31 mouse cellular contexts compared by ENCODE assay signal in genomic region chr4:117421077-117421476, GRCm38 (mm10).
DNase-seq lines count a peak whose midpoint lies in the region; ATAC-seq and TF ChIP-seq lines count a peak whose summit lies in the region.
"Had no signal": no experiment of that assay in that cellular context is flagged by ENCODE, and none has a peak within 500 bp of the region (broad histone marks: within the 10 kb centered on the region; RNA-seq: fewer than 3 reads in every experiment).

No protein-coding gene starts in this region.

- no peak overlapping the region for H3K4me3 ChIP-seq in forebrain, embryonic 14.5 days (ENCODE audit: low read depth, low read length)
- H3K4me3 ChIP-seq in forebrain, embryonic 11.5 days (ENCODE audit: low read depth, low read length): no peak overlapping the region
- no peak overlapping the region for H3K4me3 ChIP-seq in liver, embryonic 14.5 days (ENCODE audit: insufficient read depth in 1 of 2, low read depth in 2 of 2, low read length in 2 of 2)
- no peak overlapping the region for H3K4me3 ChIP-seq in liver, embryonic 12.5 days
- no peak overlapping the region for H3K4me3 ChIP-seq in MEL (ENCODE audit: control insufficient read depth in 1 of 2, insufficient read depth in 1 of 2, low read depth in 2 of 2, low read length in 2 of 2)
- H3K4me3 ChIP-seq: embryonic facial prominence, embryonic 12.5 days; embryonic facial prominence, embryonic 15.5 days; erythroblast, embryonic 14.5 days; forebrain, embryonic 13.5 days; gastrocnemius, adult 2 months; heart, adult 2 months; heart, embryonic 10.5 days; heart, embryonic 13.5 days had no signal

- H3K4me1 ChIP-seq in forebrain, embryonic 14.5 days (ENCODE audit: control insufficient read depth, insufficient read depth, low read length): no peaks in the 10 kb centered on the region
- H3K4me1 ChIP-seq in forebrain, embryonic 11.5 days (replicated peaks; ENCODE audit: control insufficient read depth, insufficient read depth, low read length): no peaks in the 10 kb centered on the region
- H3K4me1 ChIP-seq in liver, embryonic 14.5 days (replicated peaks; ENCODE audit: control insufficient read depth in 2 of 2, insufficient read depth in 2 of 2, low read length in 1 of 2): no peaks in the 10 kb centered on the region
- H3K4me1 ChIP-seq in liver, embryonic 12.5 days: no peaks in the 10 kb centered on the region
- H3K4me1 ChIP-seq in MEL (ENCODE audit: control insufficient read depth in 1 of 2, insufficient read depth in 2 of 2, low read length in 2 of 2): no peaks in the 10 kb centered on the region
- H3K4me1 ChIP-seq: embryonic facial prominence, embryonic 12.5 days; embryonic facial prominence, embryonic 15.5 days; forebrain, embryonic 13.5 days; heart, embryonic 10.5 days; heart, embryonic 13.5 days had no signal

- intact Hi-C loops in gastrocnemius, postnatal 14 days (cut with DNase I; ENCODE audit: low total_unique reads): no loop called here

- no peak overlapping the region for H3K9ac ChIP-seq in forebrain, embryonic 14.5 days (ENCODE audit: low read length)
- H3K9ac ChIP-seq in forebrain, embryonic 11.5 days (ENCODE audit: low read length): no peak overlapping the region
- no peak overlapping the region for H3K9ac ChIP-seq in liver, embryonic 14.5 days (replicated peaks)
- H3K9ac ChIP-seq in liver, embryonic 12.5 days: no peak overlapping the region
- H3K9ac ChIP-seq in MEL (ENCODE audit: control insufficient read depth, low read depth, low read length, poor library complexity, severe bottlenecking): no peak overlapping the region
- H3K9ac ChIP-seq: embryonic facial prominence, embryonic 12.5 days; embryonic facial prominence, embryonic 15.5 days; forebrain, embryonic 13.5 days; forebrain, postnatal 0 days; heart, embryonic 13.5 days; hindbrain, embryonic 14.5 days had no signal

- H3K4me2 ChIP-seq in forebrain, embryonic 14.5 days (ENCODE audit: low read length): no peak overlapping the region
- no peak overlapping the region for H3K4me2 ChIP-seq in forebrain, embryonic 11.5 days (ENCODE audit: low read depth, low read length, severe bottlenecking)
- H3K4me2 ChIP-seq in liver, embryonic 14.5 days (ENCODE audit: low read depth): no peak overlapping the region
- no peak overlapping the region for H3K4me2 ChIP-seq in liver, embryonic 12.5 days
- H3K4me2 ChIP-seq: embryonic facial prominence, embryonic 12.5 days; embryonic facial prominence, embryonic 15.5 days; forebrain, embryonic 13.5 days; heart, embryonic 13.5 days; hindbrain, embryonic 14.5 days had no signal

- TF ChIP-seq RAD21 in MEL (IDR thresholded peaks at IDR 0.05; ENCODE audit: low read depth, low read length): peak; percentile 10

- no peak for TF ChIP-seq EP300 in liver, embryonic 14.5 days (IDR thresholded peaks at IDR 0.05; ENCODE audit: low read depth)
- TF ChIP-seq EP300 in MEL (IDR thresholded peaks at IDR 0.05; ENCODE audit: low read depth in 1 of 2, low read length in 2 of 2): no peak

- ATAC-seq in forebrain, embryonic 14.5 days: no peak
- ATAC-seq in forebrain, embryonic 11.5 days (replicated peaks; ENCODE audit: low FRiP score): no peak
- ATAC-seq in liver, embryonic 14.5 days (ENCODE audit: insufficient read depth): no peak
- no peak for ATAC-seq in liver, embryonic 12.5 days
- no peak for ATAC-seq in erythroblast, adult 5-6 weeks (replicated peaks; ENCODE audit: low FRiP score, poor library complexity, severe bottlenecking)
- ATAC-seq: forebrain, embryonic 13.5 days; forebrain, postnatal 0 days; hindbrain, postnatal 0 days; inflammation-experienced regulatory T-cells, adult 6 months; intestine, embryonic 16.5 days had no signal

- peak; percentile 61 for DNase-seq in forebrain, embryonic 14.5 days (ENCODE audit: low spot score)
- no peak for DNase-seq in forebrain, embryonic 11.5 days (ENCODE audit: low spot score)
- DNase-seq in liver, embryonic 14.5 days (ENCODE audit: low read depth in 3 of 3, low spot score in 3 of 3): no peak
- no peak for DNase-seq in MEL (ENCODE audit: low read depth, low spot score)
- no peak for DNase-seq in gastrocnemius, postnatal 14 days
- DNase-seq: adrenal gland, adult 2 months; adrenal gland, postnatal 14 days; B cell, adult 2 months; cerebellum, adult 18-20 months; cerebellum, adult 9-10 months; cerebellum, postnatal 25 days; forebrain, postnatal 0 days; gastrocnemius, adult 2 months; gastrocnemius, postnatal 25 days; heart, adult 2 months; heart, postnatal 14 days; heart, postnatal 4 days had no signal

- TF ChIP-seq POLR2A in MEL (IDR thresholded peaks at IDR 0.05; ENCODE audit: control insufficient read depth in 1 of 2, insufficient read depth in 1 of 2, low read depth in 1 of 2, low read length in 2 of 2, poor library complexity in 1 of 2): no peak

- no peak overlapping the region for H3K27ac ChIP-seq in forebrain, embryonic 14.5 days (ENCODE audit: low read depth, low read length)
- no peak overlapping the region for H3K27ac ChIP-seq in forebrain, embryonic 11.5 days (ENCODE audit: low read depth, low read length)
- no peak overlapping the region for H3K27ac ChIP-seq in liver, embryonic 14.5 days
- no peak overlapping the region for H3K27ac ChIP-seq in liver, embryonic 12.5 days
- no peak overlapping the region for H3K27ac ChIP-seq in MEL (ENCODE audit: control insufficient read depth, low read depth, low read length)
- H3K27ac ChIP-seq: embryonic facial prominence, embryonic 12.5 days; embryonic facial prominence, embryonic 15.5 days; forebrain, embryonic 13.5 days; gastrocnemius, adult 2 months; heart, adult 2 months; heart, embryonic 10.5 days; heart, embryonic 13.5 days; hindbrain, embryonic 14.5 days; hindbrain, postnatal 0 days had no signal

- H3K27me3 ChIP-seq in forebrain, embryonic 14.5 days (replicated peaks; ENCODE audit: control insufficient read depth, insufficient read depth, low read length): no peaks in the 10 kb centered on the region
- no peaks in the 10 kb centered on the region for H3K27me3 ChIP-seq in forebrain, embryonic 11.5 days (ENCODE audit: control insufficient read depth, insufficient read depth, low read length)
- no peaks in the 10 kb centered on the region for H3K27me3 ChIP-seq in liver, embryonic 14.5 days (ENCODE audit: control insufficient read depth, insufficient read depth, low read length)
- no peaks in the 10 kb centered on the region; the same call in 1 of the 2 replicates for H3K27me3 ChIP-seq in liver, embryonic 12.5 days (replicated peaks)
- H3K27me3 ChIP-seq in MEL (ENCODE audit: control insufficient read depth in 1 of 2, insufficient read depth in 2 of 2, low read length in 2 of 2): no peaks in the 10 kb centered on the region
- H3K27me3 ChIP-seq: CH12.LX; embryonic facial prominence, embryonic 12.5 days; embryonic facial prominence, embryonic 15.5 days had no signal

- H3K9me3 ChIP-seq in forebrain, embryonic 14.5 days (replicated peaks; ENCODE audit: control insufficient read depth, low read length): no peaks in the 10 kb centered on the region
- no peaks in the 10 kb centered on the region; the same call in 1 of the 2 replicates for H3K9me3 ChIP-seq in forebrain, embryonic 11.5 days (ENCODE audit: control insufficient read depth, low read length)
- H3K9me3 ChIP-seq in liver, embryonic 14.5 days (ENCODE audit: control insufficient read depth, low read length): no peaks in the 10 kb centered on the region
- 0 out of 2 replicates have a peak, but pooled peaks cover 5% of the 10 kb centered on the region for H3K9me3 ChIP-seq in liver, embryonic 12.5 days (replicated peaks)
- no peaks in the 10 kb centered on the region for H3K9me3 ChIP-seq in MEL (replicated peaks; ENCODE audit: insufficient read depth, low read length)
- H3K9me3 ChIP-seq: embryonic facial prominence, embryonic 15.5 days; forebrain, embryonic 13.5 days; G1E; heart, embryonic 10.5 days; heart, embryonic 13.5 days had no signal

- WGBS in forebrain, embryonic 14.5 days: 53% methylated on average over 7 of the region's 7 CpGs
- WGBS in forebrain, embryonic 11.5 days: 80% methylated on average over 7 of the region's 7 CpGs
- WGBS in liver, embryonic 14.5 days (ENCODE audit: insufficient replicate concordance): 68% methylated on average over 7 of the region's 7 CpGs
- 71% methylated on average over 7 of the region's 7 CpGs for WGBS in liver, embryonic 12.5 days (ENCODE audit: insufficient replicate concordance)

- no peaks in the 10 kb centered on the region for H3K79me2 ChIP-seq in MEL (ENCODE audit: control insufficient read depth, insufficient read depth, low read length, poor library complexity)

- TF ChIP-seq CTCF in liver, embryonic 14.5 days (IDR thresholded peaks at IDR 0.05; ENCODE audit: low read depth): peak; percentile 24; the same call in 1 of the 2 replicates
- TF ChIP-seq CTCF in MEL (IDR thresholded peaks at IDR 0.05 in 2 of 3, conservative IDR thresholded peaks at IDR 0.05 in 1 of 3; ENCODE audit: control insufficient read depth in 1 of 3, insufficient read depth in 1 of 3, low read depth in 2 of 3, low read length in 3 of 3, poor library complexity in 1 of 3, severe bottlenecking in 1 of 3): peak in 1 of 3 experiments; percentile 13; a peak in 2 of 6 replicates

- no peaks in the 10 kb centered on the region for H3K36me3 ChIP-seq in forebrain, embryonic 14.5 days (ENCODE audit: control insufficient read depth, insufficient read depth, low read length)
- H3K36me3 ChIP-seq in forebrain, embryonic 11.5 days (ENCODE audit: control insufficient read depth, insufficient read depth, low read length): no peaks in the 10 kb centered on the region
- no peaks in the 10 kb centered on the region for H3K36me3 ChIP-seq in liver, embryonic 14.5 days (replicated peaks; ENCODE audit: control insufficient read depth, insufficient read depth, low read depth)
- H3K36me3 ChIP-seq in liver, embryonic 12.5 days: no peaks in the 10 kb centered on the region
- H3K36me3 ChIP-seq in MEL (ENCODE audit: control insufficient read depth in 1 of 2, insufficient read depth in 2 of 2, low read length in 2 of 2): no peaks in the 10 kb centered on the region
- H3K36me3 ChIP-seq: embryonic facial prominence, embryonic 12.5 days; embryonic facial prominence, embryonic 15.5 days; G1E; heart, embryonic 10.5 days; heart, embryonic 13.5 days had no signal

TF ChIP-seq in MEL, 35 proteins besides CTCF, POLR2A, EP300 and RAD21:
- TF ChIP-seq SMC3 (IDR thresholded peaks at IDR 0.05; ENCODE audit: low read depth, low read length): no peak; the same call in 1 of the 2 replicates
